Mouse (Mus musculus): ENCODE data around the gene Chchd6. TPM values are rescaled to one million over a fixed set of nuclear protein-coding genes. Genes with fewer than 3 reads are reported as not detected.

The Chchd6 gene
- polyA plus RNA-seq, 1 experiment from 2014 or later: 91.4 TPM

- DNase-seq (ENCODE audit: low spot score): no peak
- no peak overlapping the region for H3K4me3 ChIP-seq
- WGBS: 85% methylated on average over 2 of the region's 2 CpGs
- no peaks in the 10 kb centered on the region; the same call in 1 of the 2 replicates for H3K4me1 ChIP-seq
- H3K27ac ChIP-seq (replicated peaks): no peak overlapping the region
- H3K27me3 ChIP-seq (ENCODE audit: low read depth, poor library complexity, severe bottlenecking): no peaks in the 10 kb centered on the region
- H3K9me3 ChIP-seq (replicated peaks): no peaks in the 10 kb centered on the region
- no peaks in the 10 kb centered on the region for H3K36me3 ChIP-seq
These were observed 174.7 kb downstream of the Chchd6 start for GRCm38 (mm10) chr6:89420756-89421155.

- no peak overlapping the region for H3K27ac ChIP-seq (replicated peaks)
- H3K36me3 ChIP-seq: no peaks in the 10 kb centered on the region
- H3K4me3 ChIP-seq: no peak overlapping the region
- H3K27me3 ChIP-seq (ENCODE audit: low read depth, poor library complexity, severe bottlenecking): no peaks in the 10 kb centered on the region
- H3K9me3 ChIP-seq (replicated peaks): no peaks in the 10 kb centered on the region
- DNase-seq (ENCODE audit: low spot score): no peak
- H3K4me1 ChIP-seq: no peaks in the 10 kb centered on the region; the same call in 1 of the 2 replicates
These were observed 175.3 kb downstream of the Chchd6 start for GRCm38 (mm10) chr6:89420110-89420509.

- WGBS: 74% methylated on average over 3 of the region's 3 CpGs
- Histone ChIP-seq H3K4me1 (no peaks in the 10 kb centered on the region; the same call in 1 of the 2 replicates), H3K27ac (replicated peaks) (no peak overlapping the region; the same call in 1 of the 2 replicates), H3K9me3 (replicated peaks) (no peaks in the 10 kb centered on the region), H3K36me3 (no peaks in the 10 kb centered on the region), H3K27me3 (ENCODE audit: low read depth, poor library complexity, severe bottlenecking) (no peaks in the 10 kb centered on the region), H3K4me3 (no peak overlapping the region)
- DNase-seq (ENCODE audit: low spot score): no peak
These were observed 176.2 kb downstream of the Chchd6 start for GRCm38 (mm10) chr6:89419066-89419815.

GRCm38 (mm10) chr6:89416030-89416595 lies 179.3 kb downstream of the Chchd6 start:
- Histone ChIP-seq H3K36me3 (no peaks in the 10 kb centered on the region), H3K4me3 (no peak overlapping the region), H3K4me1 (no peaks in the 10 kb centered on the region; the same call in 1 of the 2 replicates), H3K27ac (replicated peaks) (no peak overlapping the region), H3K27me3 (ENCODE audit: low read depth, poor library complexity, severe bottlenecking) (no peaks in the 10 kb centered on the region), H3K9me3 (replicated peaks) (no peaks in the 10 kb centered on the region)
- 83% methylated on average over 3 of the region's 3 CpGs for whole genome bisulfite sequencing
- no peak for DNase-seq (ENCODE audit: low spot score)

GRCm38 (mm10) chr6:89415091-89415490 lies 180.4 kb downstream of the Chchd6 start:
- H3K27ac ChIP-seq (replicated peaks): no peak overlapping the region
- no peak for DNase-seq (ENCODE audit: low spot score)
- no peaks in the 10 kb centered on the region for H3K36me3 ChIP-seq
- 81% methylated on average over 2 of the region's 2 CpGs for whole genome bisulfite sequencing
- H3K27me3 ChIP-seq (ENCODE audit: low read depth, poor library complexity, severe bottlenecking): no peaks in the 10 kb centered on the region
- H3K4me3 ChIP-seq: no peak overlapping the region
- H3K9me3 ChIP-seq (replicated peaks): no peaks in the 10 kb centered on the region
- no peaks in the 10 kb centered on the region; the same call in 1 of the 2 replicates for H3K4me1 ChIP-seq

GRCm38 (mm10) chr6:89414126-89414525 lies 181.3 kb downstream of the Chchd6 start:
- 87% methylated on average over 4 of the region's 4 CpGs for WGBS
- DNase-seq (ENCODE audit: low spot score): no peak
- no peak overlapping the region for H3K27ac ChIP-seq (replicated peaks)
- no peaks in the 10 kb centered on the region for H3K36me3 ChIP-seq
- no peaks in the 10 kb centered on the region for H3K9me3 ChIP-seq (replicated peaks)
- H3K4me3 ChIP-seq: no peak overlapping the region
- H3K4me1 ChIP-seq: no peaks in the 10 kb centered on the region; the same call in 1 of the 2 replicates
- no peaks in the 10 kb centered on the region; the same call in 1 of the 2 replicates for H3K27me3 ChIP-seq (ENCODE audit: low read depth, poor library complexity, severe bottlenecking)

- DNase-seq (ENCODE audit: low spot score): no peak
- H3K4me3 ChIP-seq: no peak overlapping the region
These were observed 182.0 kb downstream of the Chchd6 start for GRCm38 (mm10) chr6:89413481-89413884.

GRCm38 (mm10) chr6:89412562-89412961 lies 182.9 kb downstream of the Chchd6 start:
- no peak for DNase-seq (ENCODE audit: low spot score)

More at GRCm38 (mm10) chr6:89413481-89413884, 182.0 kb downstream of the Chchd6 start:
- Histone ChIP-seq H3K27me3 (ENCODE audit: low read depth, poor library complexity, severe bottlenecking) (no peaks in the 10 kb centered on the region; the same call in 1 of the 2 replicates), H3K27ac (replicated peaks) (no peak overlapping the region), H3K4me1 (no peaks in the 10 kb centered on the region), H3K36me3 (no peaks in the 10 kb centered on the region), H3K9me3 (replicated peaks) (no peaks in the 10 kb centered on the region)

GRCm38 (mm10) chr6:89409041-89409440 lies 186.4 kb downstream of the Chchd6 start:
- no peaks in the 10 kb centered on the region for H3K9me3 ChIP-seq (replicated peaks)
- 92% methylated on average over 1 of the region's 1 CpGs for WGBS
- no peaks in the 10 kb centered on the region for H3K36me3 ChIP-seq
- H3K4me1 ChIP-seq: peaks cover 10% of the 10 kb centered on the region
- H3K27ac ChIP-seq (replicated peaks): no peak overlapping the region
- H3K4me3 ChIP-seq: no peak overlapping the region
- H3K27me3 ChIP-seq (ENCODE audit: low read depth, poor library complexity, severe bottlenecking): no peaks in the 10 kb centered on the region; the same call in 1 of the 2 replicates
- DNase-seq (ENCODE audit: low spot score): no peak

More at GRCm38 (mm10) chr6:89412562-89412961, 182.9 kb downstream of the Chchd6 start:
- Histone ChIP-seq H3K9me3 (replicated peaks) (no peaks in the 10 kb centered on the region), H3K27me3 (ENCODE audit: low read depth, poor library complexity, severe bottlenecking) (no peaks in the 10 kb centered on the region; the same call in 1 of the 2 replicates), H3K4me3 (no peak overlapping the region), H3K4me1 (peaks cover 4% of the 10 kb centered on the region), H3K27ac (replicated peaks) (no peak overlapping the region), H3K36me3 (no peaks in the 10 kb centered on the region)
- 79% methylated on average over 1 of the region's 1 CpGs for WGBS

- WGBS: 81% methylated on average over 5 of the region's 5 CpGs
- H3K4me1 ChIP-seq: peaks cover 10% of the 10 kb centered on the region
- H3K9me3 ChIP-seq (replicated peaks): no peaks in the 10 kb centered on the region
- no peak overlapping the region for H3K27ac ChIP-seq (replicated peaks)
- no peaks in the 10 kb centered on the region; the same call in 1 of the 2 replicates for H3K27me3 ChIP-seq (ENCODE audit: low read depth, poor library complexity, severe bottlenecking)
- no peak for DNase-seq (ENCODE audit: low spot score)
- no peaks in the 10 kb centered on the region for H3K36me3 ChIP-seq
- no peak overlapping the region for H3K4me3 ChIP-seq
These were observed 187.2 kb downstream of the Chchd6 start for GRCm38 (mm10) chr6:89408259-89408658.

- DNase-seq (ENCODE audit: low spot score): no peak
- Histone ChIP-seq H3K9me3 (replicated peaks) (no peaks in the 10 kb centered on the region), H3K36me3 (no peaks in the 10 kb centered on the region), H3K27me3 (ENCODE audit: low read depth, poor library complexity, severe bottlenecking) (no peaks in the 10 kb centered on the region; the same call in 1 of the 2 replicates), H3K4me3 (no peak overlapping the region), H3K27ac (replicated peaks) (peak overlapping the region; percentile 50; the same call in 1 of the 2 replicates), H3K4me1 (peaks cover 10% of the 10 kb centered on the region)
- WGBS: 69% methylated on average over 3 of the region's 3 CpGs
These were observed 188.1 kb downstream of the Chchd6 start for GRCm38 (mm10) chr6:89407247-89407889.

GRCm38 (mm10) chr6:89404964-89405363 lies 190.5 kb downstream of the Chchd6 start:
- H3K36me3 ChIP-seq: no peaks in the 10 kb centered on the region
- H3K27ac ChIP-seq (replicated peaks): no peak overlapping the region
- H3K27me3 ChIP-seq (ENCODE audit: low read depth, poor library complexity, severe bottlenecking): no peaks in the 10 kb centered on the region; the same call in 1 of the 2 replicates
- H3K4me3 ChIP-seq: no peak overlapping the region
- 92% methylated on average over 2 of the region's 2 CpGs for WGBS
- DNase-seq (ENCODE audit: low spot score): no peak
- H3K9me3 ChIP-seq (replicated peaks): no peaks in the 10 kb centered on the region
- H3K4me1 ChIP-seq: peaks cover 10% of the 10 kb centered on the region
